Mouse (Mus musculus) spleen, adult 2 months (tissue): ENCODE measurements around the gene Rd3l. TPM values are rescaled to one million over a fixed set of nuclear protein-coding genes. Genes with fewer than 3 reads are reported as not detected.
"Not testable (repeated sequence)": the region's sequence is repeated elsewhere in the genome, so short reads cannot be mapped to it uniquely, and the experiment has no call there.

ENCODE experiments used
- DNase-seq, 2 experiments: peaks; one replicate each; pipeline versions ENCODE4 v3.0.0 to v3.0.0-alpha.2; 2012 to 2021; ENCODE audit warnings: low spot score in 2 of 2, low read depth in 1 of 2
- H3K27ac ChIP-seq: fragments of 200-500 bp; 2 replicates; pipeline ENCODE4 v1.5.1; 2012; ENCODE audit warnings: low read length, inconsistent platforms; ENCODE audit not compliant: insufficient read depth
- H3K27me3 ChIP-seq: fragments of 200-500 bp; 2 replicates; pipeline ENCODE4 v1.6.1; 2012; ENCODE audit warnings: mild to moderate bottlenecking, moderate library complexity, low read length, inconsistent platforms; ENCODE audit not compliant: control insufficient read depth, insufficient read depth
- H3K36me3 ChIP-seq: fragments of 200-500 bp; 2 replicates; pipeline ENCODE4 v1.6.1; 2012; ENCODE audit warnings: mild to moderate bottlenecking, low read length, inconsistent platforms; ENCODE audit not compliant: control insufficient read depth, insufficient read depth
- H3K4me1 ChIP-seq: fragments of 200-500 bp; 2 replicates; pipeline ENCODE4 v1.6.1; 2011; ENCODE audit warnings: inconsistent platforms; ENCODE audit not compliant: control insufficient read depth, insufficient read depth, insufficient read length
- H3K4me3 ChIP-seq: fragments of 200-500 bp; 2 replicates; pipeline ENCODE4 v1.5.1; 2011; ENCODE audit warnings: mild to moderate bottlenecking, inconsistent platforms; ENCODE audit not compliant: insufficient read depth, insufficient read length; ENCODE audit errors: extremely low read depth
- CTCF ChIP-seq: fragments of 200-500 bp; IDR thresholded peaks from 2 replicates; pipeline ENCODE4 v1.5.1; 2011; ENCODE audit warnings: mild to moderate bottlenecking, inconsistent platforms; ENCODE audit not compliant: insufficient read depth, insufficient read length, insufficient replicate concordance; ENCODE audit errors: extremely low read depth
- POLR2A ChIP-seq: fragments of 200-500 bp; IDR thresholded peaks from 2 replicates; pipeline ENCODE4 v1.6.1; 2011; ENCODE audit warnings: low read depth, low read length, inconsistent platforms
- WGBS: fragments of 180-500 bp; shearing (Covaris S2); methylation state at CpG from one replicate; pipeline ENCODE4 v1.1.7; 2018; 5-methylcytosine and 5-hydroxymethylcytosine counted together
- polyA plus RNA-seq: library from polyadenylated mRNA; depleted of rRNA; stranded (reverse); fragments of >200 nt; gene quantifications from 2 replicates; pipeline ENCODE4 v1.2.3, GENCODE M21; 2012

Rd3l gene
- polyA plus RNA-seq, 1 experiment = not detected

DNA sequence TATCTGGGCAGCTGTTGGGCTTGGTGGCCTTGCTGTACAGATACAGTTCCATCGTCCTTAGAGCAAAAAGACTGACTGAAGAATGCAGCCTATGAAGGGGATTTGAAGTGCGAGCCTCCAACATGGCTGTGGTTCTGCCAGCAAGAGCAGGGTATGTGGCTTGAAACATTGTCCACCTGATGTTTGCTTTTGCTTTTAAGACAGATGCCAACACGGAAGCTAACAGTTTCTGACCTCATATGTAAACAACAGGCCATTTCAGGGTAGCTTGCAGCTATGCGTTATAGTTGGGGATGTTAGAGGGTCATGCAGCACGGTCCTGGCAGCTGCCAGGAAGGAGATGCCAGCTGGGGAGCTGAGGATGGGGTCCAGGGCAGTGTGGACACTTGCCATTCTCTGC lies 30.6 kb downstream of the Rd3l start:
- DNase-seq = no peak
- TF ChIP-seq CTCF = no peak
- TF ChIP-seq POLR2A = no peak
- WGBS = 85% methylated on average over 5 of the region's 5 CpGs
- Histone ChIP-seq H3K36me3 (no peaks in the 10 kb centered on the region), H3K27me3 (no peaks in the 10 kb centered on the region), H3K4me3 (no peak overlapping the region), H3K27ac (no peak overlapping the region), H3K4me1 (peaks cover 1% of the 10 kb centered on the region; the same call in 1 of the 2 replicates)

DNA sequence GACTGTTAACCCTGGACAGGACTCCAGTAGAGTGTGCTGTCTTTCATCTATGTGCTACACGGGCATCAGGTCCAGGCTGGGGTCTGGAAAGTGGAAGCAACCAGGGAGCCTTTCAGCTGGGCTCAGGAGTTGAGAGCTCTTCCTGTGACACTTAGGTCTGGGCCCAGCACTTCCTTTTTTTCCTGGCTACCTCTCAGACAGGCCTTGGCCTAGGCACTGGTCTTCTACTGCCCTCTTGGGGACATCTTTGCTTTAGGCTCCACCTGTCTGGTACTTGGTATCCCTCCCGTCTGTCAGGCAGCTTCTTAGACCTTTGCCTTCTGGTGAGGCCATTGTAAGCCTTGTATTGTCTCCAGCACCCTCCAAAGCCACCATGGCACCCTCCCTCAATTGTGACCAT lies 34.4 kb downstream of the Rd3l start:
- H3K27ac ChIP-seq = peak overlapping the region; percentile 26; the same call in 1 of the 2 replicates
- WGBS = 19% methylated on average over 2 of the region's 2 CpGs

DNA sequence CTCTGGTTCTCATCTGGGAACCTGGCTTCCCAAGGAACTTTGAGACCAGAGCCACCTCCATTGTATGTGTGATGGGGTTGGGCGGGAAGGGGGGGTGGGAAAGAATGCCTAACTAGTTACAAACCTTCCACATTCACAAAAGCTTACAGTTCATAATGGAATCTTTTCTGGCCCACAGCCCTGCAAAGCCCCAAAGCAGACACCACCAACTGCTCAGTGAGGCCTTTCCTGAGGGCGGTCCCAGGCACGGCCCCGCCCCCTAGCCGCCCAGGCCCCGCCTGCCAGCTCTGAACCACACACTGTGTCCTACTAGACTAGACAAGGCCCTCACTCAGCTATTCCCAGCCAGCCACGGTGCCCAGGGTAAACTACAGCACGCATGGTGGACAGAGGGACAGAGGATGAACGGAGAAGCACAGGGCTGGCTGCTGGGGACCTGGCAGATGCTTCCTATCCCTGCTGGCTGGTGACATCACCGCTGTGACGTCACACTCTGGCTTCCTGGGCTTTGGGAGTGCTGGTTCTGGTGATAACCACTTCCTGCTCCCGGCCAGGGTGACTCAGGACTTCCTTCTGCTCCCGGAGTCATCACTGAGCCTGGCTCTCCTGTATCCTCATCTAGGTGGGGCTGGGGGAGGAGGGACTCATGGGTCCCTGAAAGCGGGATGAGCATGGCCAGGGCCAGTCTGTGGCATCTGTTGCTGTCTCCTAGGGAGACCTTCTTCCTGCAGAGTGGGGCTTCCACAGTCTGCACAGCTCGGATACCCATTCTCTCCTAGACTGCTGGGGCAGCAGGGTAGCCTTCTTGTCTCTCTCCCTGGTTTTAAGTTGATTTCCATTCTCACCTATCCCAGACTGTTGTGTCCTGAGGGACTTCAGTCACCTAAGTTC lies 35.1 kb downstream of the Rd3l start:
- DNase-seq, H3K36me3 ChIP-seq, H3K4me3 ChIP-seq, H3K27me3 ChIP-seq: not testable (repeated sequence)
- 17% methylated on average over 13 of the region's 15 CpGs for WGBS
- H3K27ac ChIP-seq = peak overlapping the region; percentile 42; the same call in 1 of the 2 replicates
- H3K4me1 ChIP-seq = peaks cover 12% of the 10 kb centered on the region; the same call in 1 of the 2 replicates

More for the DNA sequence above, 34.4 kb downstream of the Rd3l start:
- TF ChIP-seq POLR2A (no peak), CTCF (peak; percentile 90; the same call in 1 of the 2 replicates)
- DNase-seq = peak; percentile 65 to 78
- Histone ChIP-seq H3K4me1 (peaks cover 12% of the 10 kb centered on the region; the same call in 1 of the 2 replicates), H3K27me3 (no peaks in the 10 kb centered on the region), H3K4me3 (no peak overlapping the region), H3K36me3 (no peaks in the 10 kb centered on the region)

DNA sequence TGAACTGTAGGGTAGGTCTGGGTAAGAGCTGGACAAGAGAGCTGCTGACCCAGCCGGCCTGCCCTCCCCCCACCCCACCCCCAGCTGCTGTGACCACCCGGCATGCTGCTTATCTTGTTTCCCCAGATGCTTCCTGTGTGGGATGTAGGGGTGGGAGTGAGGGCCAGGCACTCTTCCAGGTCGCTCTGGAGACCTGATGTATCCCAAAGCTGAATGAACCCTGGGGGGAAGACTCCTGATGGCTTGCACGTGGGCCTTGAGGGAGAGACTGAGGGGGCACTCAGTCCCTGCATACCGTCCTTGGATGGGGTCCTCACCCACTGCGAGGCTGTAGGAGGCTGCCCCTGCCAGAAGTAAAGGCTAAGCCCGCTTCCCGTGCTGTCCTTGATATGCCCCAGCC lies 36.0 kb downstream of the Rd3l start:
- Histone ChIP-seq H3K4me3 (no peak overlapping the region), H3K4me1 (peaks cover 12% of the 10 kb centered on the region; the same call in 1 of the 2 replicates), H3K27ac (peak overlapping the region; percentile 42), H3K36me3 (no peaks in the 10 kb centered on the region), H3K27me3 (no peaks in the 10 kb centered on the region)
- no peak for TF ChIP-seq POLR2A
- TF ChIP-seq CTCF = no peak
- WGBS = 27% methylated on average over 8 of the region's 8 CpGs
- DNase-seq = no peak

DNA sequence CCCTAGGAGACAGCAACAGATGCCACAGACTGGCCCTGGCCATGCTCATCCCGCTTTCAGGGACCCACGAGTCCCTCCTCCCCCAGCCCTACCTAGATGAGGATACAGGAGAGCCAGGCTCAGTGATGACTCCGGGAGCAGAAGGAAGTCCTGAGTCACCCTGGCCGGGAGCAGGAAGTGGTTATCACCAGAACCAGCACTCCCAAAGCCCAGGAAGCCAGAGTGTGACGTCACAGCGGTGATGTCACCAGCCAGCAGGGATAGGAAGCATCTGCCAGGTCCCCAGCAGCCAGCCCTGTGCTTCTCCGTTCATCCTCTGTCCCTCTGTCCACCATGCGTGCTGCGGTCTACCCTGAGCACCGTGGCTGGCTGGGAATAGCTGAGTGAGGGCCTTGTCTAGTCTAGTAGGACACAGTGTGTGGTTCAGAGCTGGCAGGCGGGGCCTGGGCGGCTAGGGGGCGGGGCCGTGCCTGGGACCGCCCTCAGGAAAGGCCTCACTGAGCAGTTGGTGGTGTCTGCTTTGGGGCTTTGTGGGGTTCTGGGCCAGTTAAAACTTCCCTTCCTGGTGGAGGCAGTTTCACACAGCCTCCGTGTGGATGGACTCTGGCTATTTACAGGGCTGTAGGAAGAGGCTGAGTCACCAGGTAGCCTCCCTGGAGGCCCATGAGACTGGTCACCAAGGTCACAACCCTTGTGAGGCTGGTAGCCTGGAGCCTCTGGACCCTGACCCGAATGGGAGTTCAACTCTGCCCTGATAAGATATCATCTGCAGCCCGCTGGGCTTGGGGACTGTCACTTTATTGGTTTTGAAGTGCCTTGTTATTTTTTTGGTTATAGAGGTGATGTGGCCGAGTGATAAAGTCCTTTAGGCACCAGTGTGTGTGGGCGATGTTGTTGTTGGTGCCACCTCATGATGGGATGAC lies 36.8 kb downstream of the Rd3l start:
- DNase-seq, H3K27me3 ChIP-seq, H3K36me3 ChIP-seq, H3K4me3 ChIP-seq: not testable (repeated sequence)
- H3K4me1 ChIP-seq = peaks cover 12% of the 10 kb centered on the region; the same call in 1 of the 2 replicates
- 13% methylated on average over 18 of the region's 20 CpGs for WGBS
- peak overlapping the region; percentile 52; the same call in 1 of the 2 replicates for H3K27ac ChIP-seq

GRCm38 (mm10) chr12:111943421-111944064 lies 37.6 kb downstream of the Rd3l start:
- no peak overlapping the region; the same call in 1 of the 2 replicates for H3K27ac ChIP-seq
- H3K36me3 ChIP-seq = no peaks in the 10 kb centered on the region
- DNase-seq = no peak
- TF ChIP-seq CTCF (no peak), POLR2A (no peak)
- WGBS = 42% methylated on average over 10 of the region's 10 CpGs
- H3K4me3 ChIP-seq = no peak overlapping the region
- no peaks in the 10 kb centered on the region for H3K27me3 ChIP-seq
- peaks cover 12% of the 10 kb centered on the region; the same call in 1 of the 2 replicates for H3K4me1 ChIP-seq
